Mouse (Mus musculus) embryo, embryonic 11 days (tissue): ENCODE data around the gene Gdap1l1.
"Not testable (repeated sequence)": the region's sequence is repeated elsewhere in the genome, so short reads cannot be mapped to it uniquely, and the experiment has no call there.

ENCODE experiments used
- DNase-seq: peaks from one replicate; pipeline ENCODE4 v3.0.0-alpha.2; 2015

Gene Gdap1l1

GRCm38 (mm10) chr2:163428346-163429011 lies 9.8 kb upstream of the Gdap1l1 start:
- DNase-seq: no peak

GRCm38 (mm10) chr2:163431289-163431688 lies 7.0 kb upstream of the Gdap1l1 start:
- no peak for DNase-seq

GRCm38 (mm10) chr2:163433971-163434370 lies 4.3 kb upstream of the Gdap1l1 start:
- no peak for DNase-seq

DNA sequence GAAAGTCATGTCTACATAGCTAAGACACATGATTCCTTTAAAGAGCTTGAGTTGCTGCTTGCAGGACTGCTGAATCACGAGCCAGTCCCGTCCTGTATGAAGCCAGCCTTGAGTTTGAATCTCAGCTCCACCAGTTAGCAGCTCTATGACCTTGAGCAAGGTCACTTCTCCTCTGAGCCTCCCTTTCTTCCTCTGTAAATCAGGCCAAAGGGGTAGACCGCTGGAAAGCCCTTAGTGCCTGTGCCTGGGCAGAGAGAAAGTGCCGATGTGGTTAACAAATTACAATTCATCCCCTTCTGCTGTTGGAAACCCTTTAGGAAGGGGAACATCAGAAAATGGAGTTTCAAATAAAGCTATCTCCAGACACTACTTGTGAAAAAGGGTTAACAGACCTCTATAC lies 476 bp upstream of the Gdap1l1 start:
- no peak for DNase-seq

- peak; percentile 80 for DNase-seq
Observed at GRCm38 (mm10) chr2:163438619-163439451, 559 bp downstream of the Gdap1l1 start.

DNA sequence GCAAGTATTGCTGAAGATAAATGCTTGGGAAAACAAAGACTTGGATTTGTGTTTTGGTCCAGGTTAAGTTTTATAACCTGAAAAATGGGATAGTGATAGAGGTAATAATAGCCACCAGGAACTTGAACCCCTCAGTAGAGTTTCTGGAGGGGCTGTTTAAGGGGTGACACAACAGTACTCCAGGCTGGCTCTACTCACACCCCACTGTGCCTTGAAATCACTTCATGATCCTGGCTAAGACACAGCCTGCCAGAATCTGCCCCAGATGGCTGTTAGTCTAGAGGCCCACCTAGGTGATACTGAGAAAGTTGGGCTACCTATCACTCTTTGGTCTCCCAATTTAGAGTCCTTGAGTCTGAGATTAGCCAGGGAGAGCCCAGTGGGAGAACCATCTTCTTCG lies 1.2 kb downstream of the Gdap1l1 start:
- DNase-seq: no peak

DNA sequence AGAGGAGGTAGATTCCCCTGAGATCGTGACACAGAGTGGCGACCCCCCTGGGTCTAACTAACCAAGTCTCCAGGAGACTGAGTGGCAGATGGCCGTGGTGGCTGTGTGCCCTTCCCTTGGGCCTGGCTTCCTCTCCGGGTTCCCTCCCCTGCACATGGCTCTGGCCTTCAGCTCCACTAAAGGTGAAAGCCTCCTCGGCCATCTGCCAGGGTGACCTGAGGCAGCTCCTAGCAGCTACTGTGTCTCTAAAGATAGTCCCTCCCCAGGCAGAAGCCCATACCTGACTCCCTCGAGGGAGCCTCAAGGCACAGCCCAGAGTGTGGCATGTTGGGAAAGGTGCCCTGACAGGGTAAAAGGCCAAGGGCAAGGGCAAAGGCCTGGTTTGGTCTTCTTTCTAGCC lies 5.3 kb downstream of the Gdap1l1 start:
- DNase-seq: no peak

DNA sequence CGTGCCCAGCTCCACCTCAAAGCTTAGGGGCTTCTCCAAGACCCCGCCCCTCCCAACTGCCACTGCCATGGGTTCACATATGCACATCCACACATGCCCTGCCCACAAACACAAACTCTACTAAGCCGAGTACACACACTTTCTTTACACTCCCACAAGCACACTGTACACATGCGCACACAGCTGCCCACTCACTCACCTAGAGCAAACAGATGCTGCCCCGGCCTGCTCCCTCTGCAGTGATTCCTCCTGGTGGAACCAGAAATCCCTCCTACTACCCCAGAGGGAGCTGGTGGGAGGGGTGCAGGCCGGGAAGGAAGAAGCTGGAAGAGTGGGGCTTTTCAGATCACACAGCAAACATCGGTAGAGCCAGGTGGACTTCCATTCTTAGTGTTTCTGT lies 5.7 kb downstream of the Gdap1l1 start:
- no peak for DNase-seq

DNA sequence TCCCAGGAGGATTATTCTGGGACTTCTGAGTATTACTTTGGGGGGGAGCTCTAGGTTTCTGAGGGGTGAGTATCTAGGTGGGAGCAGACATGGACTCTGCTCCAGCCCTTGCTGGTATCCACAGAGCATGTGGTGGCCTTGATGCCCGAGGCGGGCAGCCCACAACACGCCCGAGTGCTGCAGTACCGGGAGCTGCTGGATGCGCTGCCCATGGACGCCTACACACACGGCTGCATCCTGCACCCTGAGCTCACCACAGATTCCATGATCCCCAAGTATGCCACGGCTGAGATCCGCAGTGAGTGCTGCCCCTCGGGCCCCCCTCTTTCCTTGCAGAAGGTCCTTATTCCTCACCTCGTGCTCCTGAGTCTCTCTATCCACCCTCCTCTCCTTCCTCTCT lies 9.1 kb downstream of the Gdap1l1 start:
- no peak for DNase-seq

DNA sequence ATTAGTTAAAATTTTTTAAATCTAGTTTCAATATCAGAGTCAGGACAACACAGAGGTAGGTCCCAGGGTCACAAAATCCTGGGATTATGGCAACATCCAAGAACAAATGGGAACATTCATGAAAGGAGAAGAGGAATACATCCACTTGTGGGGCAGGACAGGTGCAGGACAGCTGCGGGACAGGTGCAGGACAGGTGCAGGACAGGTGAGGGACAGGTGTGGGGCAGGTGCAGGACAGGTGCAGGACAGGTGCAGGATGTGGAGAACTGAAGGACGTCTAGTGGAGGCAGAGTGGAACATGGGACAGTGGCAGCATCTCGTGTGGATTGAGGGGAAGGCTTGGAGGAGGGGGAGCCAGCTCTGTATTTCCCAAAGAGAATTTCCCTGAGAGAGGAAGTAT lies 11.0 kb downstream of the Gdap1l1 start:
- no peak for DNase-seq

- DNase-seq: no peak
Observed at GRCm38 (mm10) chr2:163450668-163451295, 12.5 kb downstream of the Gdap1l1 start.

DNA sequence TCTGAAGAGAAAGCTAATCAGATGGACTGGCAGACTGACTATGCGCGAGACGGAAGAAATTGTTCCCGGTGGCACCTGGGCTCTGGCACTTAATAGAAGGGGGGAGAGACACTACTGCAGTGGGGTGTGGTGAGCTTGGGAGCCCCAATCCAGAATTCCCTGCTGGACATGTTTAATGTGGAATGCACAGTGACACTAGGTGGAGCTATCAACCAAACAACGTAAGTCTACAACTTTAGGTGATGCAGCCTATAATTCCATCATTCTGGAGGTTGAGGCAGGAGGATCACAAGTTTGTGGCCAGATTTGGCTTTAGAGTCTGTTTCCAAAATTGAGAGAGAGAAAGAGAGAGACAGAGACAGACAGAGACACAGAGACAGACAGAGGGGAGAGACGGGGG lies 14.5 kb downstream of the Gdap1l1 start:
- DNase-seq: no peak

DNA sequence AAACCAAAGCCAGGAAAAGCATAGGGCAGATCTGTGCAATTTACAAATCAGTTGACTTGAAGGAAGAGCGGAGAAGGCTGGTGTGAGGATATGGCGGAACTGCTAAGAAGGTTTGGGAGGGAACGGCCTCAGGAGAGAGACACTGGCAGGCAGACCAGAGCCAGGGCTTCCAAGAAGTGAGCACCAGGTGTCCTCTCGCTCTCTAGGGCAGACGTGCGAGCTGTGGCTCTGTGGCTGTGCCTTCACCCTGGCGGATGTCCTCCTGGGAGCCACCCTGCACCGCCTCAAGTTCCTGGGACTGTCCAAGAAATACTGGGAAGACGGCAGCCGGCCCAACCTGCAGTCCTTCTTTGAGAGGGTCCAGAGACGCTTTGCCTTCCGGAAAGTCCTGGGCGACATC lies 15.1 kb downstream of the Gdap1l1 start:
- DNase-seq: no peak

GRCm38 (mm10) chr2:163458539-163459265 lies 20.4 kb downstream of the Gdap1l1 start:
- no peak for DNase-seq

GRCm38 (mm10) chr2:163459380-163459779 lies 21.1 kb downstream of the Gdap1l1 start:
- no peak for DNase-seq

GRCm38 (mm10) chr2:163460622-163461021 lies 22.3 kb downstream of the Gdap1l1 start:
- no peak for DNase-seq

DNA sequence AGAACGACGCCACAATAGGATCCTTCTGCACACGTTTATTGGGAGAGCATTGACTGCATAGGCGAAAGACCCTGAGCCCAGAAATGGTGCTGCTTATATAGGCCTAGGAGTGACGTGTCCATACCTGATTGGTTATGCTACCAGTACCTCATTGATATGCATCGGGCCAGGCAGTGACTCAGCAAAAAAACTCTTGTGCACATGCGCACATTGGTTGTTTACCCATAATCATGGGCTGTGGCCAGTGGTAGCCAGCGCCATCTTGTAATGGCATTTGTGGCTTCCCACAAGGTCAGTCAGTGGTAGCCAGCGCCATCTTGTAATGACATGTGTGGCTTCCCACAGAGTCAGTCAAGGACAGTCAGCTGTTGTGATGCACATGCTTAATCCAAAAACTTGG lies 23.0 kb downstream of the Gdap1l1 start:
- not testable (repeated sequence) for DNase-seq

DNA sequence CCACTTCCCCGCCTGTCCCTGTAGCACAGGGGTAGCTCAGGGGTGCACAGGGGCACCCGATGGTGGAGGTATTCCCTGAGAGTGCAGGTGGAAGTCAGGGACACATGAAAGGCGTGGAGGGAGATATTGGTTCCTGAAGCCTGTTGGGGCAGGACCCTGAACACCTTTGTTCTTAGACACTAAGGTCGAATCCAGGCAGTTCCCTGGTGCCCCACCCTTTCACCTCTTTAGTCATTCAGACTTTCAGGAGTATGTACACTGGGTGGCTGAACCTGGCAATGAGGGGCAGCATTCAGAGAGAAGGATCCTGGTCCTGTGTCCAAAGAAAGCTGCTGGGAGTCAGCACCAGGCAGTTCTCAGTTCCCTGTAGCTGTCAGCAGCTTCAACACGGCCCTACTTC lies 24.1 kb downstream of the Gdap1l1 start:
- no peak for DNase-seq

DNA sequence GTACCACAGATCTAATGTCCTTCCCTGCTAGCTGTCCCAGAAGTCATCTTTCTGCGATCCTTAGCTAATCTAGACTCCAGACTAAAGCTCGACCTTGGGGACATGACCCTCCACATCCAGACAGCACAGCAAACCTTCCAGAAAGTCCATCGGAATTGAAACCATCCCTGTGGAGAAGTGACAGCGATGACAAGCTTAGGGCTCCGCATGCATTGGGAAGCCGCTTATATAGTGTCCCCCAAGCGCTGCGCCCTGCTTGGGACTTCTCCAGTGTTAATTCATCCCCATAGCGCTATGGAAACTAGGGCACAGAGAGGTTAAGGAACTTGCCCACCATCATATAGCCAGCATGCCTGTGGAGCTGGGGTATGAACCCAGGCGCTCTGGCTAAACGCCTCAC lies 24.5 kb downstream of the Gdap1l1 start:
- no peak for DNase-seq

- DNase-seq: no peak
Observed at GRCm38 (mm10) chr2:163463251-163463769, 25.0 kb downstream of the Gdap1l1 start.

DNA sequence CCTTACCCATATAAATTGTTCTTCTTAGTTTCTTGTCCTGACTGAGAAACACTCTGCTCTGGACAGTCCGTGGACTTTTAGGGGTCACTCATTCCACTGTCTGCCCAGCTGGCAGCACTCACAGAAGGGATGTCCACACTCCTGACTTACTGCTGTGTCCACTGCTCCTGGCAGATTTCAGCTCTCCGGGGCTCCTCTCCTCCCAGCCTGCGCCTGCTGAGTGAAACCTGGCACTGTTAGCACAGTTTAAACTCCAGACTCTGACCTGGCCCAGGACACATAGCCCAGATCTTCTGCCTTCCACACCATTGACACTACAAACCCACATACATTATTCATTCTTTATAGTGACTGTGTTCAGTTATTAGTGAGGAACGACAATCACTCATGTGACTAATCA lies 25.7 kb downstream of the Gdap1l1 start:
- DNase-seq: no peak

GRCm38 (mm10) chr2:163464562-163464961 lies 26.3 kb downstream of the Gdap1l1 start:
- DNase-seq: no peak

DNA sequence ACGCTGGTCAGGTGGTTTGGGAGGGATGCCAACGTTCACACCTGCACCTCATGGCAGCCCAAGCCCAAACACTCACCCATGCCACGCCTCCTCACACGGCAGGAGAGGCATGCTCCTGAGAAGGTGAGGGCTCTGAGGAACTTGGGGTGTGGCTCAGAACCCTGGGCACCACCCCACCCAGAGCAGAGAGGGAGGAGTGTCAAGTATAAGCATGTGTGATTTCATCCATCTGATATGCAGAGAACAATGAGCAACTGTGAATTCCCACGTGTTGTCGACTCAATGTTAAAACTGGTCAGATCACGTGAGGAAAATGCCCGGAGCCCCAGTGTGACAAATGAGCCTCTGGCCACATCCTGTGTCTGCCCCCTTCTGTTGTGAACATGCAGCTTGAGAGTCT lies 28.5 kb downstream of the Gdap1l1 start:
- no peak for DNase-seq
